Mouse (Mus musculus) CD4-positive naive resting alpha-beta T cell, adult 76 days (primary cell): ENCODE measurements around the gene Tctn1. TPM values are rescaled to one million over a fixed set of nuclear protein-coding genes. Genes with fewer than 3 reads are reported as not detected.

Source experiments
- total RNA-seq: library from RNA; stranded (reverse); gene quantifications from one replicate; pipeline ENCODE4 v1.2.4, GENCODE M21; 2023

The Tctn1 gene
- 3.5 TPM for total RNA-seq

GRCm38 (mm10) chr5:122263933-122264905 is at the start of gene Tctn1:
Tctn1 (minus strand) TSS chr5:122264460.

GRCm38 (mm10) chr5:122284183-122285028 is 20.1 kb upstream of the Tctn1 start, which contains the start of gene Pptc7:
Pptc7 (plus strand) TSS chr5:122284365.

GRCm38 (mm10) chr5:122206475-122206874 is 57.8 kb downstream of the Tctn1 start, which contains the start of gene Hvcn1:
Hvcn1 (plus strand) TSS chr5:122206804.

Other genes starting within 250 kb of the Tctn1 start
- not detected for gene Cux2, start 214.4 kb downstream of the Tctn1 start, total RNA-seq
- not detected for gene Myl2, start 163.5 kb downstream of the Tctn1 start, total RNA-seq
- not detected for gene Ccdc63, start 123.6 kb downstream of the Tctn1 start, total RNA-seq
- 294 TPM for gene Ppp1cc, start 106.2 kb downstream of the Tctn1 start, total RNA-seq
- gene Hvcn1, start 57.7 kb downstream of the Tctn1 start, total RNA-seq: 95.6 TPM
- 29.4 TPM for gene Pptc7, start 19.9 kb upstream of the Tctn1 start, total RNA-seq
- 6.0 TPM for gene Rad9b, start 89.8 kb upstream of the Tctn1 start, total RNA-seq
- gene Vps29, start 89.9 kb upstream of the Tctn1 start, total RNA-seq: 46.7 TPM
- gene Gpn3, start 107.4 kb upstream of the Tctn1 start, total RNA-seq: 81.0 TPM
- 7.4 TPM for gene Fam216a, start 107.9 kb upstream of the Tctn1 start, total RNA-seq
- gene Arpc3, start 127.4 kb upstream of the Tctn1 start, total RNA-seq: 298 TPM
- 49.6 TPM for gene Anapc7, start 157.2 kb upstream of the Tctn1 start, total RNA-seq
- gene Atp2a2, start 237.8 kb upstream of the Tctn1 start, total RNA-seq: 76.1 TPM